Mouse (Mus musculus) gastrocnemius, postnatal 14 days (tissue): ENCODE data around the gene Map1lc3a. TPM values are rescaled to one million over a fixed set of nuclear protein-coding genes. Genes with fewer than 3 reads are reported as not detected.

ENCODE experiments used
- DNase-seq: peaks from one replicate; pipeline ENCODE4 v3.0.0; 2021; ENCODE audit warnings: mixed read lengths
- intact Hi-C: fragments of 180-260 bp; cut with DNase I; formaldehyde crosslinking; loops from one replicate; pipeline ENCODE4 v1.15.1; 2025; ENCODE audit warnings: low total_unique reads
- total RNA-seq, 2 experiments: library from RNA; stranded (reverse); gene quantifications; 2 replicates each; pipeline ENCODE4 v1.2.3; 2021

Map1lc3a gene
- total RNA-seq, 2 experiments from 2014 or later = 152 to 162 TPM

DNA sequence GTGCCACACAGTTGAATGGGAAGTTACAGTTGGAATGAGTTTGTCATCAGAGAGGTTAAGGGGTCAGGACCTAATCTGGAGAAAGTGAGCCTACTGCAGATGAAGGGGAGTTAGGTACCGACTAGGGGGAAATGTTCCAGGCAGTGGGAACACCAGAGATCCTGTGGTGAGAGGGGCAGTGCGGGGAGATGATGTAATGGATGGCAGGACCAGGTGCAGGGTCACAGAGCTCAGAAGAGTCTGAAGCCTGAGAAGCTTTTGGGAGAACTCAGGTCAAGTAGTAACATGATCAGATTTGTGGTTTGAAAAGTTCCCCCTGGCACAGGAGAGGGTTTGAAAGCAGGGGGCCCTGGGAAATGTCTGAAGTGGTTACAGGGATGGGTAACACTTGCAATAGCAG, 4.0 kb downstream of the Map1lc3a start:
- intact Hi-C loops = no loop called here
- no peak for DNase-seq

DNA sequence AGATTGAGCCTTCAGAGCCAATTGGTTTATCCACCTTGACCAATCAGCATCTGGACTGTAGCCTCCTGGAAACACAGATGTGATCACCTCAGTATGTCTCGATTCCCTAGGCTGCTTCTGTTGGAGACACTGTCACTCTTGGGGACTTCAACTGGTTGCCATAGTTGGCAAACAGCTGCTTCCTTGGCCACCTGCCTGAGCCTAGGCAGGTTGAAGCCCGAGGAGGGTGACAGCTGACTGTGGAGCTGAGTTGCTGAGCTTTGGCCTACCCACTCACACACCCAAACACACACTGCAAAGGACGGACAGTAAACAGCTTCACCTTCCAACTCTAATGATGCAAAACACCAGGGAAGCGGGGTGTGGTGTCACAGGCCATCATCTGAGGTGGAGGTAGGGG, 7.7 kb downstream of the Map1lc3a start:
- peak; percentile 80 for DNase-seq
- intact Hi-C loops = no loop called here

- intact Hi-C loops = no loop called here
- DNase-seq = peak; percentile 59
Observed at GRCm38 (mm10) chr2:155284647-155285046, 8.6 kb downstream of the Map1lc3a start.

- intact Hi-C loops = no loop called here
- DNase-seq = no peak
Observed at GRCm38 (mm10) chr2:155285744-155286143, 9.6 kb downstream of the Map1lc3a start.

DNA sequence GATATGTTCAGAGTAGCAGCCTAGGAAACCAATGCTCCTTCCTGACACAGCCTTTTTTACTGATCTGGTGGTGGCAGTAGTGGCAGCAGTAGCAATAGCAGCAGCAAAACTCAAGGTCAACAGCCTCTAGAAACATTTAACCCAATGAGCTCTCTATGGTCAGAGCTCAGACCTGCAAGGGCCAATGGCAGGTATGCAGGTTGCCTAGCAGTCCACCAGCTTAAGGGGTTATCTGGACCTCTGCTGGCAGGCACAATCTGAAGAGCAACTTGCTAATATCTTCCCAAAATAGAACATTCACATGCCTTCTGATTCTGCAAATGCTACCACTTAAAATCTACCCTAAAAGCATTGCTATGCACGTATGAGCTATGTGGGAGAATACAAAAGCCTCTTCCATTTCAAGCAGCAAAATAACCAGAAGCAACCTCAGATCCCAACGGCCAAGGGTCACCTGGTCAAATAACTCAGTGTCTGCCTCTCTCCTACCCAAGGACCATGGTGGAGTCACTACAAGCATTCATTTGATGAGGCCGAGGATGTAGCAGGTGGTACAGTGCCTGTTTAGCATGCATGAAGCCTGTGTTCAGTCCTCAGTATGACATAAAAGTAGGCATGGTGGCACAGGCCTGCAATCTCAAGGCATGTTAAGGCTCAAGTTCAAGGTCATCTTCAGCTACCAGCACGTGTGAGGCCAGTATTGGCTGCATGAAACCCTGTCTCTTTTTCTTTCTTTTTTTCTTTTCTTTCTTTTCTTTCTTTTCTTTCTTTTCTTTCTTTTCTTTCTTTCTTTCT, 11.6 kb downstream of the Map1lc3a start:
- intact Hi-C loops = no loop called here
- DNase-seq = no peak

GRCm38 (mm10) chr2:155290066-155290465, 14.0 kb downstream of the Map1lc3a start:
- no peak for DNase-seq
- intact Hi-C loops = no loop called here

DNA sequence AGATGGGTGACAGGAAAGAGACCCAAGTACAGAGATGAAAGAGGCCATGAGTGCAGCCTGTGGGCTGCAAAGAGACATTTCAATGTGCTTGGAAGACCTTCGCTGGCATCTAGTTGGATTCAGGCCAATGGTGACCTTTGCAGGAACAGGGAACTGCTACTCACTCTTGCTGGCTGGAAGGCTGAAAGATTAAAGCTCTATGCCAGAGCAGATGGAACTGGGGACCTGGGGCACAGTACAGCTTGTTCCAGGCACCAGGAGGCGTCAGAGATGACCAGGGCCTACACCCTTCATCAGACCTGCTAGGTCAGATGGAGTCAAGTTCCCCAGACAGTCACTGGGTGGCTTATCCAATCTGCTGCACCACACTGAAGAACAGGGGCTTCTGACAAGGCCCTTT, 17.3 kb downstream of the Map1lc3a start:
- peak; percentile 21 for DNase-seq
- intact Hi-C loops = no loop called here

GRCm38 (mm10) chr2:155293946-155294345, 17.8 kb downstream of the Map1lc3a start:
- intact Hi-C loops = no loop called here
- DNase-seq = no peak

GRCm38 (mm10) chr2:155295453-155295852, 19.4 kb downstream of the Map1lc3a start:
- no peak for DNase-seq
- intact Hi-C loops = no loop called here

DNA sequence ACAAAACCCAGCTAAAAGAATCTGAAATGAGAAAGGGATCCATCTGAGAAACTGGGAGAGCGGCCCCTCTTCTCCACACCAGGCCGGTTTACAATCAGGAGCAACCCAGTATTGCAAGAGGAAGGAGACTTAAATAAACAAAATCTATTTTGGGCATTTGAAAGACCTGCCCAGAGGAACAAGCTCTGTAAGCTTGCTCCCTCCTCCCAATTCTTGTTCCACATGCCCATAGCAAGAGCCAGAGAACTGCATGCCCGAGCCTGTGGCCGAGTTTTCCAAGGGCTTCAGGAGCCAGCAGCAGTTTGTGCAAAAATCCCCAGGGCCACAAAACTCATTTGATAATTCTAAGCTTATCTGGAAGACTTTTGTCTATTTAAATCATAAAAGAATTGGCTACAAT, 23.5 kb downstream of the Map1lc3a start:
- intact Hi-C loops = no loop called here
- no peak for DNase-seq

DNA sequence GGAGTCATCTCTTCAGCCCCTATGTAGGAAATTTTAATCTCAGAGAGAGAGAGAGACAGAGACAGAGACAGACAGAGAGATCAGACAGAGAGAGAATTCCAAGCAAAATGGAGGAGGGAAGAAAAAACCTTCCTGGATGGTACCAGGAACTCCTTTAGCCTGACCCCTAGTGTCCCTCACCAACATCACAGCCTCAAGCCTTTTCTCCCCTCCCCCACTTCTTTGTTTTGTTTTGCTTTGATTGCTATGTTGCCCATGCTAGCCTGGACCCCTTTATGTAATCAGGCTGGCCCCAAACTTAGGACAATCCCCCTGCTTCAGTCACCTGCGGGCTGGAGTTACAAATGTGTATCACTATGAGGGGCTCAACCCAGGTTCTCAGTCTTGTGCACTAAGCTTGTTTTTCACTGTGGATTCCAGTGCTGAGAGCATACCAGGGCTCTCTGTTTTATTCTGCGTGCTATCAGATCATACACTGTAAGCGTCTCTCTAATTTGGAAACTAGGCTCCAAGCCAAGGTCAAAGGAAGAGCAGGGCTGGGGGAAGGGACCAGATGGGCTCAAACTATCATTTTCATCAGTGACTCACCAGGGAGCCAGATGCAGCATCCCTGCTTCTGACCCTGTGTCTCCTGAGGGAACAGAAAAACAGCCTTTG, 33.0 kb downstream of the Map1lc3a start:
- intact Hi-C loops = no loop called here
- peak; percentile 50 for DNase-seq

- intact Hi-C loops = no loop called here
- DNase-seq = no peak
Observed at GRCm38 (mm10) chr2:155313671-155314070, 37.6 kb downstream of the Map1lc3a start.

DNA sequence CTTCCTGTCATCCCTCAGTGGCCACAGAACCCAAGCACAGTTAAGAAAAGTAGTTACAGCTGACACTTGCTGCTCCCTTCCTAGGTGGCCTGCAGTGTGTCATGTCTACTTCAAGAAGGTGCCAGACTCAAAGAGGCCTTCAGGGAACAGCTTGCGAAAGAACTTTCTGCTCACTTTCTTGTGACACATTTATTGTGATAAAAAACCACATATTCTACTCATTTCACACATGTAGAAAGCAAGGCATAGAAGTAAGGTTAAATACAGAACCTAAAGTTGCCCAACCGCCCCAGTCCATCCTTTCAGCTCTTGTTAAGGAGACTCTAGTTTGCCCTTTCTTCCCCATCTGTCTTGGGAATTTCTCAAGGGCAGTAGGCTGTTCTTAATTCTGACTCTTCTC, 42.5 kb downstream of the Map1lc3a start:
- intact Hi-C loops = no loop called here
- DNase-seq = no peak

DNA sequence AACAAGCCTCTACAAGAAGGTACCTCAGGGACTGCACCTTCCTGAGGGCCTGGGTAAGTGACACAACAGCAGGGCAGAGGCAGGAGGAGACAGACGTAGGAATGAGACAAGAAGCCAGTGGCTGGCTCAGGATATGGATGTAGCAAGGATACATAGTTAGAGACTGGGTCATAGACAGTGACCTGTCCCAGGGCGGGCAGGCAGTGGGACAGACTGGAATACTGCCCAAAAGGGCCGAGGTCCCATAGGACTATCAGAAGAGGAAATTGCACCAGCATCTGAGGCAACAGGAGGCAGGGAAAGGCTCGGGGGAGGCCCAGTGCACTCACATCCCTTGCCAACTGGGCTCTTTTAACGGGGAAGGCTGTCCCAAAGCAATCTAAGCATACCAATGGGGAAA, 44.5 kb downstream of the Map1lc3a start:
- intact Hi-C loops = no loop called here
- no peak for DNase-seq

GRCm38 (mm10) chr2:155326001-155326400, 49.9 kb downstream of the Map1lc3a start:
- intact Hi-C loops = no loop called here
- DNase-seq = no peak

Other genes starting within 250 kb of the Map1lc3a start
- 10 to 100 TPM; 15.4 to 18.3 TPM for gene Ahcy, start 201.8 kb upstream of the Map1lc3a start, total RNA-seq
- gene Itch, start 142.8 kb upstream of the Map1lc3a start, total RNA-seq = 10 to 100 TPM; 23.0 to 24.4 TPM
- gene Dynlrb1, start 39.8 kb upstream of the Map1lc3a start, total RNA-seq = 100 to 1,000 TPM; 128 to 129 TPM
- 10 to 100 TPM; 22.2 to 24.0 TPM for gene Pigu, start 81.1 kb downstream of the Map1lc3a start, total RNA-seq
- gene Trp53inp2, start 104.8 kb downstream of the Map1lc3a start, total RNA-seq = 100 to 1,000 TPM; 286 to 325 TPM
- gene Ncoa6, start 197.6 kb downstream of the Map1lc3a start, total RNA-seq = 10 to 100 TPM; 17.8 to 18.0 TPM
- 10 to 100 TPM; 26.6 to 31.3 TPM for gene Acss2, start 241.7 kb downstream of the Map1lc3a start, total RNA-seq
- gene Ggt7, start 241.9 kb downstream of the Map1lc3a start, total RNA-seq = 1 to 10 TPM in 1 of 2 experiments, under 1 TPM in 1; 0.57 to 1.2 TPM